Mouse (Mus musculus): ENCODE results near the gene Proca1. TPM values are rescaled to one million over a fixed set of nuclear protein-coding genes. Genes with fewer than 3 reads are reported as not detected.

Gene Proca1
- polyA plus RNA-seq, 1 experiment from 2014 or later, result 1.0 TPM

- Histone ChIP-seq H3K4me1 (replicated peaks; ENCODE audit: control insufficient read depth, insufficient read depth) (0 out of 2 replicates have a peak, but pooled peaks cover 2% of the 10 kb centered on the region), H3K27me3 (ENCODE audit: control insufficient read depth, insufficient read depth, low read length) (no peaks in the 10 kb centered on the region), H3K9ac (ENCODE audit: low read length) (peak overlapping the region; percentile 98), H3K9me3 (ENCODE audit: control insufficient read depth, low read length) (no peaks in the 10 kb centered on the region), H3K27ac (replicated peaks) (peak overlapping the region; percentile 98), H3K4me2 (replicated peaks; ENCODE audit: low read depth) (peak overlapping the region; percentile 77), H3K36me3 (ENCODE audit: control insufficient read depth, insufficient read depth, low read length) (no peaks in the 10 kb centered on the region), H3K4me3 (ENCODE audit: low read depth, low read length) (peak overlapping the region; percentile 87)
- TF ChIP-seq CTCF (IDR thresholded peaks at IDR 0.05; ENCODE audit: low read depth) (no peak), EP300 (optimal IDR thresholded peaks at IDR 0.05) (no peak)
- 26% methylated on average over 7 of the region's 7 CpGs for WGBS
- ATAC-seq (ENCODE audit: low FRiP score, low TSS enrichment) (peak; percentile 2; the same call in 1 of the 2 replicates), DNase-seq (ENCODE audit: low spot score) (no peak)
These were observed 53.3 kb downstream of the Proca1 start for GRCm38 (mm10) chr11:78246318-78247011.

- DNase-seq (ENCODE audit: low spot score) (no peak), ATAC-seq (ENCODE audit: low FRiP score, low TSS enrichment) (peak; percentile 77)
- no peaks in the 10 kb centered on the region for H3K9me3 ChIP-seq (ENCODE audit: control insufficient read depth, low read length)
- peak overlapping the region; percentile 98 for H3K27ac ChIP-seq (replicated peaks)
- peak overlapping the region; percentile 77 for H3K4me2 ChIP-seq (replicated peaks; ENCODE audit: low read depth)
- 26% methylated on average over 3 of the region's 3 CpGs for WGBS
- no peaks in the 10 kb centered on the region for H3K27me3 ChIP-seq (ENCODE audit: control insufficient read depth, insufficient read depth, low read length)
- TF ChIP-seq EP300 (optimal IDR thresholded peaks at IDR 0.05) (no peak), CTCF (IDR thresholded peaks at IDR 0.05; ENCODE audit: low read depth) (no peak)
- no peaks in the 10 kb centered on the region; the same call in 1 of the 2 replicates for H3K36me3 ChIP-seq (ENCODE audit: control insufficient read depth, insufficient read depth, low read length)
- H3K9ac ChIP-seq (ENCODE audit: low read length), result no peak overlapping the region
- 0 out of 2 replicates have a peak, but pooled peaks cover 2% of the 10 kb centered on the region for H3K4me1 ChIP-seq (replicated peaks; ENCODE audit: control insufficient read depth, insufficient read depth)
- peak overlapping the region; percentile 87; the same call in 1 of the 2 replicates for H3K4me3 ChIP-seq (ENCODE audit: low read depth, low read length)
These were observed 53.8 kb downstream of the Proca1 start for GRCm38 (mm10) chr11:78247012-78247348.

- ATAC-seq (ENCODE audit: low FRiP score, low TSS enrichment) (peak; percentile 32), DNase-seq (ENCODE audit: low spot score) (no peak)
- Histone ChIP-seq H3K4me2 (replicated peaks; ENCODE audit: low read depth) (no peak overlapping the region; the same call in 1 of the 2 replicates), H3K9ac (ENCODE audit: low read length) (no peak overlapping the region), H3K27me3 (ENCODE audit: control insufficient read depth, insufficient read depth, low read length) (no peaks in the 10 kb centered on the region), H3K36me3 (ENCODE audit: control insufficient read depth, insufficient read depth, low read length) (peaks cover 3% of the 10 kb centered on the region; the same call in 1 of the 2 replicates), H3K4me1 (replicated peaks; ENCODE audit: control insufficient read depth, insufficient read depth) (0 out of 2 replicates have a peak, but pooled peaks cover 2% of the 10 kb centered on the region), H3K4me3 (ENCODE audit: low read depth, low read length) (no peak overlapping the region), H3K27ac (replicated peaks) (peak overlapping the region; percentile 76; the same call in 1 of the 2 replicates), H3K9me3 (ENCODE audit: control insufficient read depth, low read length) (no peaks in the 10 kb centered on the region)
- WGBS, result 66% methylated on average over 4 of the region's 4 CpGs
- no peak for TF ChIP-seq EP300 (optimal IDR thresholded peaks at IDR 0.05)
- no peak for TF ChIP-seq CTCF (IDR thresholded peaks at IDR 0.05; ENCODE audit: low read depth)
These were observed 54.5 kb downstream of the Proca1 start for GRCm38 (mm10) chr11:78247727-78248140.

Small RNA genes within 50 kb of the gene (microRNA-seq; reads per million reads assigned to microRNA genes)
- not detected for gene Mir7653

Other genes with a start within 250 kb of the Proca1 start
- 5.3 and 6.9 TPM in 2 replicates for gene Phf12, start 210.6 kb upstream of the Proca1 start, polyA plus RNA-seq (2015; fragmentation: Nextera tagmentation; extraction: Ambion mirVana)
- 7.3 and 7.9 TPM in 2 replicates for gene Dhrs13, start 161.1 kb upstream of the Proca1 start, polyA plus RNA-seq (2015; fragmentation: Nextera tagmentation; extraction: Ambion mirVana)
- gene Flot2, start 155.5 kb upstream of the Proca1 start, polyA plus RNA-seq (2015; fragmentation: Nextera tagmentation; extraction: Ambion mirVana), result 30.9 and 31.5 TPM in 2 replicates
- 12.8 and 15.0 TPM in 2 replicates for gene Eral1, start 113.0 kb upstream of the Proca1 start, polyA plus RNA-seq (2015; fragmentation: Nextera tagmentation; extraction: Ambion mirVana)
- 5.1 and 5.6 TPM in 2 replicates for gene Fam222b, start 98.7 kb upstream of the Proca1 start, polyA plus RNA-seq (2015; fragmentation: Nextera tagmentation; extraction: Ambion mirVana)
- 22.4 and 26.9 TPM in 2 replicates for gene Traf4, start 27.8 kb upstream of the Proca1 start, polyA plus RNA-seq (2015; fragmentation: Nextera tagmentation; extraction: Ambion mirVana)
- 6.4 and 7.4 TPM in 2 replicates for gene Nek8, start 16.7 kb upstream of the Proca1 start, polyA plus RNA-seq (2015; fragmentation: Nextera tagmentation; extraction: Ambion mirVana)
- 41.3 and 45.6 TPM in 2 replicates for gene Tlcd1, start 16.7 kb upstream of the Proca1 start, polyA plus RNA-seq (2015; fragmentation: Nextera tagmentation; extraction: Ambion mirVana)
- gene Rpl23a, start 9.8 kb upstream of the Proca1 start, polyA plus RNA-seq (2015; fragmentation: Nextera tagmentation; extraction: Ambion mirVana), result 1,145 and 1,168 TPM in 2 replicates
- gene Rab34, start 5.0 kb upstream of the Proca1 start, polyA plus RNA-seq (2015; fragmentation: Nextera tagmentation; extraction: Ambion mirVana), result 59.0 and 61.4 TPM in 2 replicates
- 103 and 106 TPM in 2 replicates for gene Sdf2, start 52.4 kb downstream of the Proca1 start, polyA plus RNA-seq (2015; fragmentation: Nextera tagmentation; extraction: Ambion mirVana)
- 11.1 and 11.7 TPM in 2 replicates for gene Supt6, start 52.6 kb downstream of the Proca1 start, polyA plus RNA-seq (2015; fragmentation: Nextera tagmentation; extraction: Ambion mirVana)
- gene 2610507B11Rik, start 68.4 kb downstream of the Proca1 start, polyA plus RNA-seq (2015; fragmentation: Nextera tagmentation; extraction: Ambion mirVana), result 54.4 and 74.9 TPM in 2 replicates
- not detected in 2 replicates for gene BC030499, start 97.4 kb downstream of the Proca1 start, polyA plus RNA-seq (2015; fragmentation: Nextera tagmentation; extraction: Ambion mirVana)
- gene Spag5, start 108.1 kb downstream of the Proca1 start, polyA plus RNA-seq (2015; fragmentation: Nextera tagmentation; extraction: Ambion mirVana), result 4.4 and 5.7 TPM in 2 replicates
- gene Aldoc, start 129.6 kb downstream of the Proca1 start, polyA plus RNA-seq (2015; fragmentation: Nextera tagmentation; extraction: Ambion mirVana), result 15.0 and 17.1 TPM in 2 replicates
- gene Pigs, start 135.0 kb downstream of the Proca1 start, polyA plus RNA-seq (2015; fragmentation: Nextera tagmentation; extraction: Ambion mirVana), result 36.2 and 38.7 TPM in 2 replicates
- gene Unc119, start 150.1 kb downstream of the Proca1 start, polyA plus RNA-seq (2015; fragmentation: Nextera tagmentation; extraction: Ambion mirVana), result 26.5 and 27.9 TPM in 2 replicates
- 1.9 and 2.6 TPM in 2 replicates for gene Foxn1, start 193.2 kb downstream of the Proca1 start, polyA plus RNA-seq (2015; fragmentation: Nextera tagmentation; extraction: Ambion mirVana)
- 0.23 and 0.39 TPM in 2 replicates for gene Slc13a2, start 228.8 kb downstream of the Proca1 start, polyA plus RNA-seq (2015; fragmentation: Nextera tagmentation; extraction: Ambion mirVana)

All from stomach, postnatal 0 days (tissue).